Mouse (Mus musculus) forebrain, embryonic 16.5 days (tissue): Measurements from ENCODE around the gene Hist4h4. TPM values are rescaled to one million over a fixed set of nuclear protein-coding genes. Genes with fewer than 3 reads are reported as not detected.
A peak's percentile ranks its signal among the peaks of the same experiment; 100 is the strongest.

Experiments used
- ATAC-seq: fragments of 200-750 bp; cut with Nextera tagmentation; 2 replicates; pipeline ENCODE4 v1.8.0; 2017; ENCODE audit warnings: mild to moderate bottlenecking, moderate library complexity
- H3K27ac ChIP-seq: fragments of 300-500 bp; sonication (generic); 2 replicates; pipeline ENCODE4 v1.5.1; 2014; ENCODE audit warnings: low read length, control low read depth
- H3K27me3 ChIP-seq: fragments of 300-500 bp; sonication (generic); replicated peaks from 2 replicates; pipeline ENCODE4 v1.6.1; 2014; ENCODE audit warnings: low read length; ENCODE audit not compliant: control insufficient read depth, insufficient read depth
- H3K36me3 ChIP-seq: fragments of 300-500 bp; sonication (generic); 2 replicates; pipeline ENCODE4 v1.6.1; 2014; ENCODE audit not compliant: control insufficient read depth, insufficient read depth
- H3K4me1 ChIP-seq: fragments of 300-500 bp; sonication (generic); replicated peaks from 2 replicates; pipeline ENCODE4 v1.6.1; 2014; ENCODE audit warnings: low read length; ENCODE audit not compliant: control insufficient read depth, insufficient read depth
- H3K4me2 ChIP-seq: fragments of 300-500 bp; sonication (generic); 2 replicates; pipeline ENCODE4 v1.6.1; 2014; ENCODE audit warnings: mild to moderate bottlenecking, low read length, control low read depth
- H3K4me3 ChIP-seq: fragments of 300-500 bp; sonication (generic); replicated peaks from 2 replicates; pipeline ENCODE4 v1.5.1; 2014; ENCODE audit warnings: mild to moderate bottlenecking, low read length, control low read depth
- H3K9ac ChIP-seq: fragments of 300-500 bp; sonication (generic); replicated peaks from 2 replicates; pipeline ENCODE4 v1.6.1; 2014; ENCODE audit warnings: low read depth, low read length, control low read depth
- H3K9me3 ChIP-seq: fragments of 300-500 bp; sonication (generic); 2 replicates; pipeline ENCODE4 v1.6.1; 2016; ENCODE audit warnings: low read length; ENCODE audit not compliant: control insufficient read depth
- WGBS: fragments of 180-500 bp; shearing (Covaris S2); extraction: QIAGEN DNeasy Blood & Tissue Kit; methylation state at CpG from one replicate; pipeline ENCODE4 v1.1.7; 2014; 5-methylcytosine and 5-hydroxymethylcytosine counted together
- polyA plus RNA-seq: library from polyadenylated mRNA; unstranded; fragments of >200 nt; fragmentation: Nextera tagmentation; extraction: Ambion mirVana; gene quantifications from 2 replicates; pipeline ENCODE4 v1.2.1, GENCODE M21; 2015

Gene Hist4h4
- polyA plus RNA-seq, 1 experiment from 2014 or later, result 0.62 TPM

GRCm38 (mm10) chr6:136821086-136821485, 16.9 kb upstream of the Hist4h4 start:
- 94% methylated on average over 18 of the region's 18 CpGs for WGBS
- Histone ChIP-seq H3K27ac (no peak overlapping the region), H3K9ac (no peak overlapping the region), H3K4me2 (no peak overlapping the region), H3K4me3 (no peak overlapping the region), H3K9me3 (no peaks in the 10 kb centered on the region), H3K36me3 (peaks cover 57% of the 10 kb centered on the region), H3K27me3 (no peaks in the 10 kb centered on the region), H3K4me1 (no peaks in the 10 kb centered on the region)
- no peak for ATAC-seq

- Histone ChIP-seq H3K27me3 (no peaks in the 10 kb centered on the region), H3K4me2 (no peak overlapping the region), H3K9ac (no peak overlapping the region), H3K27ac (no peak overlapping the region), H3K36me3 (peaks cover 62% of the 10 kb centered on the region), H3K4me1 (no peaks in the 10 kb centered on the region), H3K4me3 (no peak overlapping the region), H3K9me3 (no peaks in the 10 kb centered on the region)
- WGBS, result 97% methylated on average over 21 of the region's 21 CpGs
- no peak for ATAC-seq
Measured at GRCm38 (mm10) chr6:136820381-136820780, 16.2 kb upstream of the Hist4h4 start.

DNA sequence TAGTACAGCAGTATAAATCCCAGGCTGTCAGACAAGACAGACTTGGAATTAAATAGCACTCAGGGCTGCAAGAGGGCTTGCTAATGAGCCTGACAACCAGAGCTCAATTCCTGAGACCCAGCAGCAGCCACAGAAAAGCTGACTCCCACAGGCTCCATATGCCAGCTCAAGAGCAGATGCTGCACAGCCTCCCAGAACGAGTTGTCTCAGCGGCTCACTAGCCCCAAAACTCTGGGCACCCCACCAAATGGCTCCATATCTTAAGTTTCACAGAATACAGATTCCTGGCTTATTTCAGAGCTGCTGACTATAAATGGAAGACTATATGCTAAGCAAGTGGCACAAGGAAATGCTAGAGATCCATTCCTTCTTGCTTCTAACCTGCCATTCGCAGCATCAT, 13.3 kb upstream of the Hist4h4 start:
- peak; percentile 72 for ATAC-seq
- H3K36me3 ChIP-seq, result peaks cover 60% of the 10 kb centered on the region
- no peaks in the 10 kb centered on the region for H3K4me1 ChIP-seq
- H3K27ac ChIP-seq, result 0 out of 2 replicates have a peak overlapping the region, but pooled peaks have one; percentile 1
- H3K9ac ChIP-seq, result no peak overlapping the region
- H3K9me3 ChIP-seq, result no peaks in the 10 kb centered on the region
- WGBS, result 74% methylated on average over 3 of the region's 3 CpGs
- no peak overlapping the region for H3K4me3 ChIP-seq
- no peak overlapping the region for H3K4me2 ChIP-seq
- H3K27me3 ChIP-seq, result no peaks in the 10 kb centered on the region

GRCm38 (mm10) chr6:136816826-136817225, 12.6 kb upstream of the Hist4h4 start:
- no peak overlapping the region for H3K9ac ChIP-seq
- H3K4me3 ChIP-seq, result no peak overlapping the region
- no peak overlapping the region for H3K4me2 ChIP-seq
- peaks cover 60% of the 10 kb centered on the region for H3K36me3 ChIP-seq
- H3K9me3 ChIP-seq, result no peaks in the 10 kb centered on the region
- H3K27ac ChIP-seq, result peak overlapping the region; percentile 42; the same call in 1 of the 2 replicates
- H3K27me3 ChIP-seq, result no peaks in the 10 kb centered on the region
- 91% methylated on average over 19 of the region's 21 CpGs for WGBS
- no peaks in the 10 kb centered on the region for H3K4me1 ChIP-seq
- no peak for ATAC-seq

DNA sequence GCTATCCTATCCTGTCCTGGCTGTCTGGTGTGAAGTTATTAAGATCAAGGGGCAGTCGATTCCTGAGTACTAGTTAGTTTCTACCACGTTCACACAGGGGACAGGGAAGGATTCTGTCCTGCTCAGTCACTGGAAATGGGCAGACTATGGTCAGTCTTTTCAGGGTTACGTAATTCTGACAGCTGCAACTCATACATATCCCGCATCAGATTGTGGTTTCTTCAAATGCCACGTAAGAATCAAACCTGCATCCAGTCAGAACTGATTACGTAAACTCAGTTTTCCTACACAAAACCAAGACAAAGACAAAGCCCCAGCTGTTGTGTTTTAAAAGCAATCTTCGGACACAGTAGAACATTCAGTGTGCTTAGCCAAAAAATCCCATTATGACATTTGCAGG, 11.2 kb upstream of the Hist4h4 start:
- no peak overlapping the region for H3K4me2 ChIP-seq
- peaks cover 47% of the 10 kb centered on the region for H3K36me3 ChIP-seq
- H3K4me1 ChIP-seq, result no peaks in the 10 kb centered on the region
- WGBS, result 93% methylated on average over 7 of the region's 7 CpGs
- no peaks in the 10 kb centered on the region for H3K27me3 ChIP-seq
- no peak overlapping the region for H3K4me3 ChIP-seq
- no peak overlapping the region for H3K27ac ChIP-seq
- H3K9me3 ChIP-seq, result no peaks in the 10 kb centered on the region
- ATAC-seq, result no peak
- no peak overlapping the region for H3K9ac ChIP-seq

DNA sequence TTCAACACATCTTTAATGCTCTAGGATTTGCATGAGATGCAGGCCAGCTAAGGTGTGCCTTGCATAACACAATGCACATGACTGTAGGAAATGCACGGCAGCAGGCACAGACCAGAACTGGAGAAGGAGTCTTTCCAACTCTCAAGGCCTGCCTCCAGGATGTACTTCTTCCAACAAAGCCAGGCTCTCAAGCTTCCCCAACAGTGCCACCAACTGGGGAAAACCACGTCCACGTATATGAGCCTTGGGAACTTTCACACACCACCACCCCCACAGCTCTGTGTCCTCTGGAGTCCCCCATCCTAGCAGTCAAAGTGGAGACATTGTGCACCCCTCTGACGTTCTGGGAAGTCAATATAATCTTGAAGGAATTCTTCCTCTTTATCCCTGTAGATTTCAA, 8.9 kb upstream of the Hist4h4 start:
- Histone ChIP-seq H3K4me1 (peaks cover 15% of the 10 kb centered on the region), H3K9ac (no peak overlapping the region), H3K27ac (no peak overlapping the region), H3K4me2 (no peak overlapping the region), H3K36me3 (peaks cover 42% of the 10 kb centered on the region), H3K9me3 (no peaks in the 10 kb centered on the region), H3K27me3 (no peaks in the 10 kb centered on the region), H3K4me3 (no peak overlapping the region)
- no peak for ATAC-seq
- WGBS, result 43% methylated on average over 4 of the region's 4 CpGs

DNA sequence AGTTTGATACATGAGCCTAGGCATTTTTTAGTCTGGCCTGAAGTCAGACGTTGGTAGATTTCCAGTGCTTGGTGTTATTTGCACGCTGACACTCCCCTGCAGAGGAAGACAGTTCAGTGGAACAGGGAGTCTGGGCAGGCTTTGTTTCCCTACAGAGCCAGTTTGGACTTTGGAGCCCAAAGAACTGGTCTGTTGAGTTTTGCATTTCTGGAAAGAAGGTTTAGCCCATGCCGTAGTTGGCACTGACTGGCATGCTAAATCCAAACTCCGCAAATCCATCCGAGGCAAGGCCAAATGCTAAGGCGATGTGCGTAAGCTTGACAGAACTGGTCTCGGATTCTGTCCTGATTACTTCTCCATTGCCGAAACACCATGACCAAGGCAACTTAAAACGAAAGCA, 7.0 kb upstream of the Hist4h4 start:
- no peak for ATAC-seq

DNA sequence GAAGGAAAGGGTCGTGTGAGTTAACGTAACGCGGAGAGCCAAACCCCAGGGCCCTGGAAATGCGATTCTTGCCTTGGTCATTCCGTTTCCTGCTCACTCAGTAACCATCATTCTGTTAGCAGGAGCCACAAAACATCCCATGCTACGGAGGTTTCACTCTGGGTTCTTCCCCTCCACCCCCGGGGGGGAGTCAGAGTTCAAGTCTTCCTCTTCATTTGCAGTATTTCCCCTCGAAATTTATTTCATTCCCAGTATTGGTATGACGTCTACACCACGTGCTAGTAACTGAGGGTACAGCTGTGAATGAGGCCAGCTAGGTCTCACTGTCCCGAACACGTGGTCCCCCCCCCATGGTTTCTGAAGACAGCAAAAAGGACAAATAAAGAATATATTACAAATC, 5.5 kb upstream of the Hist4h4 start:
- H3K27ac ChIP-seq, result no peak overlapping the region
- ATAC-seq, result no peak
- H3K9me3 ChIP-seq, result no peaks in the 10 kb centered on the region
- peaks cover 24% of the 10 kb centered on the region for H3K4me1 ChIP-seq
- no peaks in the 10 kb centered on the region for H3K27me3 ChIP-seq
- no peak overlapping the region for H3K4me3 ChIP-seq
- H3K36me3 ChIP-seq, result peaks cover 18% of the 10 kb centered on the region
- H3K9ac ChIP-seq, result no peak overlapping the region
- peak overlapping the region; percentile 98 for H3K4me2 ChIP-seq
- WGBS, result 84% methylated on average over 13 of the region's 13 CpGs

More for the DNA sequence above, 7.0 kb upstream of the Hist4h4 start:
- Histone ChIP-seq H3K9me3 (no peaks in the 10 kb centered on the region), H3K4me3 (no peak overlapping the region), H3K27ac (no peak overlapping the region), H3K4me2 (no peak overlapping the region), H3K27me3 (no peaks in the 10 kb centered on the region), H3K36me3 (peaks cover 30% of the 10 kb centered on the region), H3K9ac (no peak overlapping the region), H3K4me1 (peaks cover 21% of the 10 kb centered on the region)
- WGBS, result 86% methylated on average over 10 of the region's 10 CpGs

DNA sequence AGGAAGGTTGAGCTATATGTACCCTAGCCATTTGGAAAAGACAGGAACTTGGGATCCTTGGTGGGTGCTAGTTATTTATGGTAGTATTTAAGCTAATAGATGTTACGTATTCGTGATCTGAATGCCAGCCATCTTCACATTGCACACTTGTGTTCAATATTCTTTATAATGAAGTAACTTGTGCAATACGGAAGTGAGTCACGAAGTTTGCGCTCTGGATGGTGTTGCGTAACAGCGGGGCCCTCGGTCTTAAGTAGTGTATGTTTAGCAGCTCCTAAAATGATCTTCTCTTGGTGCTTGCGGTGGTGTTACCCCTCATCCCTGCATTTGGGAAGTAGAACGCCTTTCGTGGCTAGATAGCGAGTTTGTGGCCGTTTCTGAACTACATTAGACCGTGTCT, 4.9 kb upstream of the Hist4h4 start:
- Histone ChIP-seq H3K9me3 (no peaks in the 10 kb centered on the region), H3K4me1 (peaks cover 24% of the 10 kb centered on the region), H3K4me2 (peak overlapping the region; percentile 98), H3K9ac (peak overlapping the region; percentile 74), H3K27ac (no peak overlapping the region), H3K27me3 (no peaks in the 10 kb centered on the region), H3K4me3 (peak overlapping the region; percentile 64), H3K36me3 (peaks cover 15% of the 10 kb centered on the region)
- WGBS, result 41% methylated on average over 14 of the region's 14 CpGs
- no peak for ATAC-seq

- peaks cover 11% of the 10 kb centered on the region; the same call in 1 of the 2 replicates for H3K36me3 ChIP-seq
- peak overlapping the region; percentile 98 for H3K4me2 ChIP-seq
- H3K9ac ChIP-seq, result peak overlapping the region; percentile 74
- WGBS, result under 1% methylated on average over 28 of the region's 28 CpGs
- peaks cover 24% of the 10 kb centered on the region for H3K4me1 ChIP-seq
- ATAC-seq, result peak; percentile 3; the same call in 1 of the 2 replicates
- H3K27ac ChIP-seq, result no peak overlapping the region
- H3K27me3 ChIP-seq, result no peaks in the 10 kb centered on the region
- no peaks in the 10 kb centered on the region for H3K9me3 ChIP-seq
- peak overlapping the region; percentile 64 for H3K4me3 ChIP-seq
Measured at GRCm38 (mm10) chr6:136808631-136809046, 4.4 kb upstream of the Hist4h4 start.
